Mouse (Mus musculus): ENCODE measurements around the gene Prpsap2.

DNA sequence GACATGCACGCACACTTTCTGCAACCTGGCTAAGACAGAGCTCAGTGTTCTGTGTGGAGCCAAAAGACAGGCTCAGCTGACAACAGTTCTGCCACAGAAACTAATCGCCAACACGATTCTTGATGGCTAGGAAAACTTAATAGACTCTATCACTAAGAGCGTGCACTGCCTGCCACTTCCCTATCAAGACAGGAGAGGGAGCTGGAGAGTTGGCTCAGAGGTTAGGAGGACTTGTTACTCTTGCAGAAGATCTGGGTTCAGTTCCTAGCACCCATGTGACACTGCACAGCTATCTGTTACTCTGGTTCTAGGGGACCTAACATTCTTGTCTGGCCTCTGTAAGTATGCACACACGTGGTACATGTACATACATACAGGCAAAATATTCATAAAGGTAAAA is 10.3 kb downstream of the Prpsap2 start:
- TF ChIP-seq GATA1 (IDR thresholded peaks at IDR 0.05; ENCODE audit: low read length) (no peak), TAL1 (IDR thresholded peaks at IDR 0.05; ENCODE audit: low read length) (no peak)

Data from erythroblast, embryonic 14.5 days (primary cell).